ENCODE assay signal across 25 mouse cellular contexts in genomic region chr1:82443517-82443916, GRCm38 (mm10).
"Had no signal": no experiment of that assay in that cellular context is flagged by ENCODE, and none has a peak within 500 bp of the region (broad histone marks: within the 10 kb centered on the region; RNA-seq: fewer than 3 reads in every experiment).

No protein-coding gene starts in this region.

- DNase-seq: gastrocnemius, postnatal 14 days; gastrocnemius, postnatal 36 days; heart, adult 11 months; heart, adult 2 months; heart, postnatal 14 days; heart, postnatal 36 days; kidney, adult 18-20 months; kidney, adult 8-10 months; kidney, postnatal 10 days; kidney, postnatal 25 days; kidney, postnatal 4 days; layer of hippocampus, adult 9-11 months; layer of hippocampus, postnatal 36 days; left cerebral cortex, postnatal 4 days; liver, embryonic 13.5 days had no signal

- H3K27me3 ChIP-seq: heart, embryonic 13.5 days; heart, embryonic 15.5 days; hindbrain, embryonic 13.5 days; hindbrain, embryonic 15.5 days; intestine, embryonic 15.5 days; limb, embryonic 13.5 days; limb, embryonic 15.5 days; liver, embryonic 13.5 days had no signal

- H3K9me3 ChIP-seq: heart, embryonic 13.5 days; heart, embryonic 15.5 days; hindbrain, embryonic 13.5 days; hindbrain, embryonic 15.5 days; intestine, embryonic 15.5 days; limb, embryonic 13.5 days; limb, embryonic 15.5 days; liver, embryonic 13.5 days had no signal

- ATAC-seq: intestine, embryonic 15.5 days; intestine, postnatal 0 days had no signal

- H3K4me2 ChIP-seq: heart, embryonic 11.5 days; heart, embryonic 13.5 days; heart, embryonic 15.5 days; hindbrain, embryonic 13.5 days; hindbrain, embryonic 15.5 days; intestine, embryonic 15.5 days; limb, embryonic 13.5 days; limb, embryonic 15.5 days; liver, embryonic 11.5 days; liver, embryonic 13.5 days had no signal

- H3K4me1 ChIP-seq: hindbrain, embryonic 13.5 days; hindbrain, embryonic 15.5 days; intestine, embryonic 15.5 days; liver, embryonic 13.5 days had no signal

- H3K36me3 ChIP-seq: heart, embryonic 13.5 days; heart, embryonic 15.5 days; hindbrain, embryonic 13.5 days; hindbrain, embryonic 15.5 days; intestine, embryonic 15.5 days; limb, embryonic 13.5 days; limb, embryonic 15.5 days had no signal

- H3K4me3 ChIP-seq: heart, adult 2 months; heart, embryonic 13.5 days; heart, embryonic 15.5 days; hindbrain, embryonic 13.5 days; hindbrain, embryonic 15.5 days; intestine, embryonic 15.5 days; limb, embryonic 13.5 days; limb, embryonic 15.5 days; liver, embryonic 13.5 days had no signal

- H3K9ac ChIP-seq: heart, embryonic 13.5 days; heart, embryonic 15.5 days; hindbrain, embryonic 13.5 days; hindbrain, embryonic 15.5 days; intestine, embryonic 15.5 days; limb, embryonic 13.5 days; limb, embryonic 15.5 days; liver, embryonic 13.5 days had no signal

- H3K27ac ChIP-seq: heart, adult 2 months; heart, embryonic 13.5 days; heart, embryonic 15.5 days; hindbrain, embryonic 13.5 days; hindbrain, embryonic 15.5 days; intestine, embryonic 15.5 days; limb, embryonic 13.5 days; limb, embryonic 15.5 days; liver, embryonic 13.5 days had no signal
